Mouse (Mus musculus): ENCODE measurements around the gene Hist1h2ao. TPM values are rescaled to one million over a fixed set of nuclear protein-coding genes. Genes with fewer than 3 reads are reported as not detected.
"Not testable (repeated sequence)": the region's sequence is repeated elsewhere in the genome, so short reads cannot be mapped to it uniquely, and the experiment has no call there.

The Hist1h2ao gene
- polyA plus RNA-seq, 1 experiment from 2014 or later: not detected

DNA sequence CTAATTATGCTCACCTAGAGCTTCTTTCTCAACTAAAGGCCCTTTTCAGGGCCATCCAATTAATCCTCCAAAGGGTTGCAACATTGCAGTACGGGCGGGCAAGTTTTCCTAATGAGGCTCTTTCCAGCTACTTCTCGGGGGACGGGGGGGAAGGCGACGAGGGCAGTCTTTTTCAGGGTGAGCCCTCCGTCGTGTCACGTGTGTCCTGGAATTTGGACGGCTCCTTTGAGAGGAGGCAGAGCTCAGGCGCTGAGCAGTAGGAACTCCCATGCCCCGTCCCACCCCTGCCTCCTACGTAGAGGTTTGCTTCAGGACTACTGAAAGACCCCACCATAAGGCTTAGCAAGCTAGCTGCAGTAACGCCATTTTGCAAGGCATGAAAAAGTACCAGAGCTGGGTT lies 1.8 kb downstream of the Hist1h2ao start:
- not testable (repeated sequence) for H3K4me1 ChIP-seq
- Histone ChIP-seq H3K9ac (peak overlapping the region; percentile 40), H3K27ac (replicated peaks) (0 out of 2 replicates have a peak overlapping the region, but pooled peaks have one; percentile 45)

DNA sequence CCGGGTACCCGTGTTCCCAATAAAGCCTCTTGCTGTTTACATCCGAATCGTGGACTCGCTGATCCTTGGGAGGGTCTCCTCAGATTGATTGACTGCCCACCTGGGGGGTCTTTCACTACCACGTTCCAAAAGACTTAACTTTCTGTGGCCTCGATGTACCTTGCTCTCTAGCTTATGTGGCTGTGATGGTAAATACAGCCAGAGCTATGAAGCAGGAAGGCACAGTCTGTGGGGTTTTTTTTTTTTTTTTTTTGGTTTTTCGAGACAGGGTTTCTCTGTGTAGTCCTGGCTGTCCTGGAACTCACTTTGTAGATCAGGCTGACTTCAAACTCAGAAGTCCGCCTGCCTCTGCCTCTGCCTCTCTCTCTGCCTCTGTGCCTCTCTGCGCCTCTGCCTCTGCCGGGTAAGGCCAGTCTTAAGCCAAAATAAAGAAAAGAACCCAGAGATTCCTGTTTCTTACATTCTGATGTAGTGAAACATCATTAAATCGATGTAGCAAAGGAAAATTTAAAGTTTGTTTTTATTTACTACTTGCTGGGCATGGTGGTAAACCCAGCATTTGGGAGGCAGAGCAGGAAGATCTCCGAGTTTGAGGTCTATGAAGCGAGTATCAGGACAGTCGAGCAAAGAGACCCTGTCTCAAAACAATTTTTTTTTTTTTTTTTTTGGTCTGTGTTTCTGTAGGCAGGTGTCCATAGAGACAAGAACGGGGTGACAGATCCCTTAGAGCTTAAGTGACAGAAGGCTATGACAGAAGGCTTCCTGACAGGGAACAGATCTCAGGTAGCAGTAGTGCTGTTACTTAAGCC lies 10.0 kb downstream of the Hist1h2ao start:
- H3K4me2 ChIP-seq; H3K4me1 ChIP-seq; H3K27me3 ChIP-seq (replicated peaks); H3K9ac ChIP-seq; H3K27ac ChIP-seq (replicated peaks); H3K36me3 ChIP-seq; H3K9me3 ChIP-seq; H3K4me3 ChIP-seq; ATAC-seq (ENCODE audit: extremely low read depth, insufficient number of reproducible peaks, low FRiP score, low TSS enrichment): not testable (repeated sequence)
- 76% methylated on average over 7 of the region's 16 CpGs for WGBS

More for the DNA sequence above, 1.8 kb downstream of the Hist1h2ao start:
- H3K27me3 ChIP-seq (replicated peaks); H3K9me3 ChIP-seq; ATAC-seq (ENCODE audit: extremely low read depth, insufficient number of reproducible peaks, low FRiP score, low TSS enrichment); H3K36me3 ChIP-seq: not testable (repeated sequence)
- Histone ChIP-seq H3K4me2 (peak overlapping the region; percentile 56), H3K4me3 (peak overlapping the region; percentile 32)
- 0% methylated on average over 14 of the region's 14 CpGs for WGBS

DNA sequence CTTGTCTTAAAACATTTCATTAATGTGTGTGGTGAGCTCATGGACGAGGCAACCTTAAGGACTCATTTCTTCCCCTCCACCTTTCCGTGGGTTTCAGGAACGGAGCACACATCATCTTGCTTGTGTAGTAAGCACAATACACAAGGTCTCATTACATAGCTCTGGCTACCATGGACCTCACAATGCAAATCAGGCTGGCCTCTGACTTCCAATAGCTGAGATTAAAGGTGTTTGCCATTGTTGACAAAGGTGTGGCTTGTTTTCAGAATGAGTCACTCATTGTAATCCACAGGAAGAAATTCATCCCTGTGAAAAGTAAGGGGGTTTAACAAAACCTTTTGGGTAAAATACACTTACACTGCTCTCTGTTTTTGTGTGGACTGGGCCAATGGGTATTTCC lies 18.2 kb downstream of the Hist1h2ao start:
- Histone ChIP-seq H3K27ac (replicated peaks) (no peak overlapping the region), H3K9ac (no peak overlapping the region), H3K36me3 (no peaks in the 10 kb centered on the region), H3K4me1 (no peaks in the 10 kb centered on the region), H3K9me3 (no peaks in the 10 kb centered on the region), H3K4me3 (no peak overlapping the region), H3K4me2 (no peak overlapping the region), H3K27me3 (replicated peaks) (no peaks in the 10 kb centered on the region)
- 80% methylated on average over 3 of the region's 3 CpGs for WGBS
- no peak for ATAC-seq (ENCODE audit: extremely low read depth, insufficient number of reproducible peaks, low FRiP score, low TSS enrichment)

DNA sequence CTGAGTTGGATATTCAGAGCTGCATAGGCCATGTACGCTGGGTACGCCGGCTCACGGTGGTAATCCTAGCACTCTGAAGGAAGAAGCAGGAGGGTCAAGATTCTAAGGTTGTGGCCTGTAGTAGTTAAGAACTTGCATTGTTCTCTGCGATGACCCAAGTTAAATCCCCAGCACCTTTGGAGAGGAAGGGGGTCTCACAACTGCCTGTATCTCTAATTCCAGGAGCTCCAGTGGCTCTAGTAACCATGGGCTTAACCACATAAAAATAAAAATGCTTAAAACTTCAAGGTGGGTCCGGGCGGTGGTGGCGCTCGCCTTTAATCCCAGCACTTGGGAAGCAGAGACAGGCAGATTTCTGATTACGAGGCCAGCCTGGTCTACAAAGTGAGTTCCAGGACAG lies 20.1 kb downstream of the Hist1h2ao start:
- Histone ChIP-seq H3K9me3 (no peaks in the 10 kb centered on the region), H3K4me1 (no peaks in the 10 kb centered on the region), H3K9ac (no peak overlapping the region), H3K27me3 (replicated peaks) (no peaks in the 10 kb centered on the region), H3K4me2 (peak overlapping the region; percentile 27; the same call in 1 of the 2 replicates), H3K36me3 (no peaks in the 10 kb centered on the region), H3K4me3 (no peak overlapping the region), H3K27ac (replicated peaks) (no peak overlapping the region)
- 82% methylated on average over 10 of the region's 10 CpGs for WGBS
- ATAC-seq (ENCODE audit: extremely low read depth, insufficient number of reproducible peaks, low FRiP score, low TSS enrichment): no peak

DNA sequence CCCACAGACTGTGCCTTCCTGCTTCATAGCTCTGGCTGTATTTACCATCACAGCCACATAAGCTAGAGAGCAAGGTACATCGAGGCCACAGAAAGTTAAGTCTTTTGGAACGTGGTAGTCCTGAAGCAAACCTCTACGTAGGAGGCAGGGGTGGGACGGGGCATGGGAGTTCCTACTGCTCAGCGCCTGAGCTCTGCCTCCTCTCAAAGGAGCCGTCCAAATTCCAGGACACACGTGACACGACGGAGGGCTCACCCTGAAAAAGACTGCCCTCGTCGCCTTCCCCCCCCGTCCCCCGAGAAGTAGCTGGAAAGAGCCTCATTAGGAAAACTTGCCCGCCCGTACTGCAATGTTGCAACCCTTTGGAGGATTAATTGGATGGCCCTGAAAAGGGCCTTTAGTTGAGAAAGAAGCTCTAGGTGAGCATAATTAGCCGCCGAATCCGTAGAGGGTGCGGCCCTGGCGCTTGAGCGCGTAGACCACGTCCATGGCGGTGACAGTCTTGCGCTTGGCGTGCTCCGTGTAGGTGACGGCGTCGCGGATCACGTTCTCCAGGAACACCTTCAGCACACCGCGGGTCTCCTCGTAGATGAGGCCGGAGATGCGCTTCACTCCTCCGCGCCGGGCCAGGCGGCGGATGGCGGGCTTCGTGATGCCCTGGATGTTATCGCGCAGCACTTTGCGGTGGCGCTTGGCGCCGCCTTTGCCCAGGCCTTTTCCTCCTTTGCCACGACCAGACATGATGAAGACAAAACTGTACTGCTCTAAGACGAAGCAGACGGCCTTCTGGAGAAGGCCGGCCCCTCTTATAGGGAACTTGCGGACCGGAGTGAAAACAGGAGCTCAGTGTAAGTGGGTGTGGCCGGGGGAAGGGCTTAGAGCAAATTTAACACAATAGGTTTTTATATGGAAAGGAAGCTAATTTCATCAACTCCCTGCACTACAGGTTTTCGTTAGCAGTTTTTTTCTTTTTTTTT lies 21.4 kb downstream of the Hist1h2ao start, which contains the start of gene Hist1h4n:
TSS of gene Hist1h4n (minus strand) at position 779 of the 977 bp plus-strand sequence.
- Histone ChIP-seq H3K4me3 (peak within 1 kb of the TSS; percentile 35), H3K4me2 (peak within 1 kb of the TSS; percentile 56), H3K27ac (replicated peaks) (0 out of 2 replicates have a peak within 1 kb of the TSS, but pooled peaks have one; percentile 50), H3K9ac (peak within 1 kb of the TSS; percentile 67)
- H3K9me3 ChIP-seq; H3K27me3 ChIP-seq (replicated peaks); H3K4me1 ChIP-seq; H3K36me3 ChIP-seq: not testable (repeated sequence)
- WGBS: under 1% methylated on average over 26 of the region's 58 CpGs
- peak; percentile 71; the same call in 1 of the 2 replicates for ATAC-seq (ENCODE audit: extremely low read depth, insufficient number of reproducible peaks, low FRiP score, low TSS enrichment)

DNA sequence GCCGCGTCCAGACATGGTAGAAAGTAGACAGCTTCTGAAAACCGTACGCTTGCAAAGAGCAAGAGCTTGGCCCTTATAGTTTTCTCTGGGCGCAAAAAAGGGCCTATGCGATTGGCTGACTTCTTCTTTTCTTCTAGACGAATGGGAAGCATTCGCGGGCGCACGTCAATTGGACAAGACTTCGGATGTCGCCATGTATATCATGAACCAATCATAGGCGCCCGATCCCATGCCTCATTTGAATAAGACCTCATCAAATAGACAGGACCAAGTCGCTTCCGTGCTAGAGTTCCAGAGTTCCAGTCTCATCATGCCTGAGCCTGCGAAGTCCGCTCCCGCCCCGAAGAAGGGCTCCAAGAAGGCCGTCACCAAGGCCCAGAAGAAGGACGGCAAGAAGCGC lies 23.2 kb downstream of the Hist1h2ao start, which contains the start of the genes Hist1h2ap and Hist1h2br:
TSS of gene Hist1h2ap (minus strand) at position 47 of the 400 bp plus-strand sequence.
TSS of gene Hist1h2br (plus strand) at position 283 of the 400 bp plus-strand sequence.
- H3K4me3 ChIP-seq; H3K4me1 ChIP-seq; H3K36me3 ChIP-seq; H3K9ac ChIP-seq; H3K9me3 ChIP-seq; H3K27me3 ChIP-seq (replicated peaks); H3K27ac ChIP-seq (replicated peaks); H3K4me2 ChIP-seq: not testable (repeated sequence)
- WGBS: no CpG with 5 or more reads among the region's 24 CpGs
- peak; percentile 87 for ATAC-seq (ENCODE audit: extremely low read depth, insufficient number of reproducible peaks, low FRiP score, low TSS enrichment)

DNA sequence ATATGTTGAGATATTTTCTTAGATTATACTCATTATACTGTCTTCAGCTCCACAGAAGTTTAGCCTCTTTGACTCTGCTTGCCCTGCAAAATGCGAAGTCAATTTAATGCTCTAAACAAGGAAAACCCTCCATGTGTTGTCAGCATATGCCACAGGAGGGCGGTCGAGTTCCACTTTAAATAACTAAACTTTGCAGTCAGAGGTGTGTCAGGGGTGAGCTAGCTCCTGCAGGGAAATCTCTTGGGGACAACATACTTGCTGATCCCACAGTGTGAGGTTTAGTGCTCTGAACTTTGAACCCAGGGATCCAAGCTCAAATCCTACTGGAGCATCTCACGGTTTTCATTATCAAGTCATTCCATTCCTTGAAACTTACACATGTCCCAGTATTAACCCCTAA lies 30.2 kb downstream of the Hist1h2ao start:
- not testable (repeated sequence) for H3K9ac ChIP-seq; H3K4me2 ChIP-seq; H3K4me1 ChIP-seq; H3K27ac ChIP-seq (replicated peaks); ATAC-seq (ENCODE audit: extremely low read depth, insufficient number of reproducible peaks, low FRiP score, low TSS enrichment); H3K36me3 ChIP-seq; H3K4me3 ChIP-seq; H3K9me3 ChIP-seq; H3K27me3 ChIP-seq (replicated peaks)
- no CpG with 5 or more reads among the region's 4 CpGs for WGBS

DNA sequence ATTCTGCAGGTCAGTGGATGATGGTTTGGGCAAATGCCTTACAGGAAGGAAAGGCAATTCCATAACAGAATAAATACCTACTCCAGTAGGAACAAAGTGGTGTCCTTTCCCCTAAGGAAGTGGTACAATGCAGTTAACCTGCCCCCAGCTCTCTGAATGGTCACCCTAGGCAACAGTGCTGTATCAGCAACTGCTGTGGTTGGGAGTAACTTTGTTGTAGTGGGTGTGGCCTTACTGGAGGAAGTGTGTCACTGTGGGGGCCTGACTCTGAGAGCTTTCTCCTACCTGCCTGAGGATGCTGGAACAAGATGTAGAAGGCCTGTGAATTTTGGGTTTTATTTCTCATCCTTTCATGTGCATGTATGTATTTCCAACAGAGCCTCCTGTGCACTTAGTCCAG lies 36.1 kb downstream of the Hist1h2ao start:
- H3K9ac ChIP-seq; ATAC-seq (ENCODE audit: extremely low read depth, insufficient number of reproducible peaks, low FRiP score, low TSS enrichment); H3K4me3 ChIP-seq: not testable (repeated sequence)

DNA sequence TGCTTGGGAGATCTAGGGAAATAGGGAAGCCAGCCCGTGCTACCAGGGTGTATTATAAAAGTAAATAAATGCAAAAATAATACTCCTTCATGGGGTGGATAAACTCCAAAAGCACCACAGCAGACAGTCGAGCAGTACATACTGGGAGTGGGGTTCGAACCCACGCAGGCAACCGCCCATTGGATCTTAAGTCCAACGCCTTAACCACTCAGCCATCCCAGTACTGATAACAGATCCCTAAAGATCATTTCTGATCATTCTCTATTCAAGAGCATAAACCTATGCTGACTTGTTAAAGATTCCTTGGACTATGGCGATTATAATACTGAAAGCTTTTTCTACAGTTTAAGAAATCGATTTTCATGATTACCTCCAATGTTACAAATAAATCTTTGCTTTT lies 37.6 kb downstream of the Hist1h2ao start:
- Histone ChIP-seq H3K27me3 (replicated peaks) (no peaks in the 10 kb centered on the region), H3K4me2 (no peak overlapping the region), H3K4me3 (no peak overlapping the region), H3K9me3 (no peaks in the 10 kb centered on the region), H3K9ac (no peak overlapping the region), H3K4me1 (peaks cover 20% of the 10 kb centered on the region), H3K27ac (replicated peaks) (no peak overlapping the region), H3K36me3 (no peaks in the 10 kb centered on the region)
- 40% methylated on average over 8 of the region's 8 CpGs for WGBS
- no peak for ATAC-seq (ENCODE audit: extremely low read depth, insufficient number of reproducible peaks, low FRiP score, low TSS enrichment)

More for the DNA sequence above, 36.1 kb downstream of the Hist1h2ao start:
- not testable (repeated sequence) for H3K4me2 ChIP-seq; H3K27ac ChIP-seq (replicated peaks); H3K36me3 ChIP-seq; H3K4me1 ChIP-seq; H3K9me3 ChIP-seq; H3K27me3 ChIP-seq (replicated peaks)

DNA sequence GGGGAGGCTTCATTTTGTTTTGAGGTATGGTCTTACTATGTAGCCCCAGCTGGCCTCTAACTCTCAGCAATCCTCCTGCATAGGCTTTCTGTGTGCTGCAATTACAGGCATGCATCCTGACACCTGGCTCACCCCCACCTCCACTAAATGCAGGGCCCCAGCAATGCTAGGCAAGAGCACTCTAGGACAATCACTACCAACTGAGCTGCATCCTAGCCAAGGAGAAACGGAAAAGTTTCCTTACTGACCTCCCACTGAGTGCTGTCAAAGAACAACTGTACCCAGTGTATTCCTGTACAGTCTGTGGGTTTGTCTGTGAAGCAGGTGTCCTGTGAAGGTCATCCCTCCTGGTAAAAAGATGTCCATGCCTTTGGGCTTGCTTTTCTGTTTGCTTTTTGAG lies 40.4 kb downstream of the Hist1h2ao start:
- not testable (repeated sequence) for H3K4me3 ChIP-seq; H3K36me3 ChIP-seq; ATAC-seq (ENCODE audit: extremely low read depth, insufficient number of reproducible peaks, low FRiP score, low TSS enrichment); H3K4me2 ChIP-seq; H3K9ac ChIP-seq; H3K27ac ChIP-seq (replicated peaks); H3K9me3 ChIP-seq; H3K27me3 ChIP-seq (replicated peaks)
- WGBS: 27% methylated on average over 1 of the region's 1 CpGs
- H3K4me1 ChIP-seq: peaks cover 24% of the 10 kb centered on the region
